Mouse (Mus musculus): ENCODE measurements around the gene Gm21988.

The Gm21988 gene

GRCm38 (mm10) chr11:70216103-70216502 is 23.5 kb downstream of the Gm21988 start:
- DNase-seq (ENCODE audit: low spot score) = no peak

DNA sequence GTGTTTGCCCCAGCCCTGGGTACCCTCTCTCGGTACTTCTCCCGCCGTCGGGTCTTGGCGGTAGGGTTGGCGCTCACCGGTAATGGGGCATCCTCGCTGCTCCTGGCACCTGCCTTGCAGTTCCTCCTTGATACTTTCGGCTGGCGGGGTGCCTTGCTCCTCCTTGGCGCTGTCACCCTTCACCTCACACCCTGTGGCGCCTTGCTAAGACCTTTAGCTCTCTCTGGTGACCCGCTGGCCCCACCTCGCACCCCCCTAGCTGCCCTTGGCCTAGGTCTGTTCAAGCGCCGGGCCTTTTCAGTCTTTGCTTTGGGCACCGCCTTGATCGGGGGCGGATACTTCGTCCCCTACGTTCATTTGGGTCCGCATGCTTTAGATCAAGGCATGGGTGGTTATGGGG is 24.3 kb downstream of the Gm21988 start:
- DNase-seq (ENCODE audit: low spot score) = no peak

DNA sequence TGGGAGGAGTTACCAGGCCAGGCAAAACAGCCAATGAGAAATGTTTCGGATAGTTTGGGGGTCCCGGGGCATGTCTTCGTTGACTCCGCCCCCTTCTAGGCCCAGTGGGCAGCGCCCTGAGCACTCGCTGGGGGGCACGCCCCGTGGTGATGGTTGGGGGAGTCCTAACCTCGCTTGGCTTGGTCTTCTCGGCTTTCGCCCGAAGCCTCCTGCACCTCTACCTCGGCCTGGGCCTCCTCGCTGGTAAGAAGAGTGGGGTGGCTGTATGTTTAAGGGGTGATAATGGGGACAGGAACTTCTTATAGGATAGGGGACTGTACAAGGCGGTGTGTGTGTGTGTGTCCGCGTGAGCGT is 24.8 kb downstream of the Gm21988 start:
- no peak for DNase-seq (ENCODE audit: low spot score)

- no peak for DNase-seq (ENCODE audit: low spot score)
Measured at GRCm38 (mm10) chr11:70214191-70214855, 25.3 kb downstream of the Gm21988 start.

- no peak for DNase-seq (ENCODE audit: low spot score)
Measured at GRCm38 (mm10) chr11:70213736-70214135, 25.9 kb downstream of the Gm21988 start.

GRCm38 (mm10) chr11:70212896-70213295 is 26.7 kb downstream of the Gm21988 start:
- DNase-seq (ENCODE audit: low spot score) = peak; percentile 75

- no peak for DNase-seq (ENCODE audit: low spot score)
Measured at GRCm38 (mm10) chr11:70212423-70212822, 27.2 kb downstream of the Gm21988 start, which contains the start of gene Slc16a11. Gene Slc16a11, plus strand, starts transcription at chr11:70212752.

DNA sequence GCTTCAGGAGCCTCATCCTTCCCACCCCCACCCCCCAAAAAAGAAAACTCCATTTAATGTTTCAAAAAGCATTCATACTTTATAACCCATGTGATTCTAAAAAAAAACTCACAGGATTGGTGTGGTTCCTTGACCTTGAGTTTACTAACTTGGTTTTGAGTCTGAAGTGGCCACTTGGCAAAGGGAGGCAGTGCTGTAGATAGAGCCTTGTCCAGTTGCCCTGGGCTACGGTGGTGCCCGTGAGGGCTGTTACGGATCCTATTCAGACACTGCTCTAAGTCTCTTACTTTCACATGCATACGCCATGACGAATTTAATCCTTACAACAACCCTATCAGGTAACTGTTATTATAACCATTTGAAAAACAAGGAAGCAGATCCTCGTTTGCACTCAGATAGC is 27.7 kb downstream of the Gm21988 start:
- DNase-seq (ENCODE audit: low spot score) = no peak

DNA sequence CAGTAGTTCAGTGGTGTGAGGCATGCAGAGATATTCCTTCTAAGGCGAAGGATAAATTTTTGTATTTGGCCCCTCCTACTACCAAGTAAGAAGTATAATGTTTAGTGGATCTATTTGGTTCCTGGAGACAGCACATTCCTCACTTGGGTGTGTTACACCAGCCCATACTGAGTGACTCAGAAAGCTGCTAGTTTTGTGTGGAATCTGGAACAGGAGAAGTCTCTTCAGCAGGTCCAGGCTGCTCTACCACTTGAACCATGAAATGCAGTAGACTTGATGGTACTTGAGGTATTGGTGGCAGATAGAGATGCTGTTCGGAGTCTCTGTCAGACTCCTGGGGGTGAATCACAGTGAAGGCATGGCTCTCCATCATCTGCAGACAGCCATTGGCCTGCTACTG is 28.9 kb downstream of the Gm21988 start:
- DNase-seq (ENCODE audit: low spot score) = no peak

DNA sequence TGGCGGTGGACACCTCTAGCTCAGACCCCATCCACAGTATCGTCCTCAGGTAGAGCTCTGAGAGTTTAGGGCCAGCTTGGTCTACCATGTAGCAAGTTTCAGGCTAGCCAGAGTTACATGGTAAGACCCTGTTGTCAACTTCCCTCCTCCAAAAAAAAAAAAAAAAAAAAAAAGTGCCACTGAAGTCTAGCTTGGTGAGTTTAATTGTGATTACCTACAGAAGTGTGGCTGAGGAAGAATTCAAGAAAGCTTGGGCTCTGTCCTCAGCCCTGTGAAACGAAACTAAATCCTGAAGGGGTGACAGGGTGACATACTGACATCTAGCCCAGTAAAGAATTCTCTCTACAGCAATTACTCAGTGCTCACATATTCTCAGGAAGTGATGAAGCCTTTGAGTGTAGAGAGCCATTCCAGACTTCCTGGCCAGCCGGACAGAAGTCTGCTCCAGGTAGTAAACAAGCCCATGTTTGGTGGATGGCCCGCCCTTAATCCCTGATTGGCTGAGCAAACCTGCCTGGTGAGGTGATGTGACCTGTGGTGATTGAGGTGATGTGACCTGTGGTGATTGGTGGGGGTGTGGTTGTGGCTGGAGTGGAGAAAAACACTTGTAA is 30.7 kb downstream of the Gm21988 start:
- no peak for DNase-seq (ENCODE audit: low spot score)

DNA sequence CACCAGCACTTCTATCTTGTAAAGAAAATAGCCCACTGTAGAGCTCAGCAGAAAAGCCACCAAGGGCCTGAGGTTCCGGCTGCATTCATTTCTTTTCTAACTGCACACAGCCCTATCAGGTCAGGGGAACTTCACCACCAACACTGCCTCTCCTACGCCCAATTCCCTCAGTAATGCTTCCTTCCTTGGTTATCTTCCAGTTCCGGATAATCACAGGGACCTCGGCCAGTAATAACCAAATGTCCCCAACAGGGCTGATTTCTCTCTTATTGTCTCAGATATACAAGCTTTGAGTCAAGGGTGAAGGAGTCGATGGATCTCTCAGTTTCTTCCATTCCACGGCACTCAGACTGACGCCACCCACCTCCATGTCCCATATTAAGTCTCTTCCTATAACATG is 32.3 kb downstream of the Gm21988 start:
- DNase-seq (ENCODE audit: low spot score) = no peak

DNA sequence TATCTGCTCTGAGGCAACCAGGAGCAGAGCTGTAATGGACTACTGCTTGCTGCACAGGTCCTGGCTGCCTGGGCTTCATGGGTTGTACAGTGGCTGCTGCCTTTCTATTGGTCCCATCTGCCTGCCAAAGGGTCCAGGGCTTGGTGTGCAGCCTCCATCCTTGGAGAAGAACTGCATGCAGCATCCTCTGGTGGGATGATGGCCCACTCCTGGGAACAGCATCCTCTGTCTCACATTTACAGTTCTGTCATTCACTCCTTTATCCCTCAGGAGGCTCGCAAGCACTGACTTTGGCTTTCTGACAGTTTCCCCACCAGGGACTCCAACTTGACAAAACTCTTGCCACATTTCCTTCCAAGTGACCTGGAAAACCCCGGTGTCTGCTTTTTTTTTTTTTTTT is 32.8 kb downstream of the Gm21988 start:
- DNase-seq (ENCODE audit: low spot score) = no peak

- DNase-seq (ENCODE audit: low spot score) = peak; percentile 90
Measured at GRCm38 (mm10) chr11:70201691-70202090, 37.9 kb downstream of the Gm21988 start.

DNA sequence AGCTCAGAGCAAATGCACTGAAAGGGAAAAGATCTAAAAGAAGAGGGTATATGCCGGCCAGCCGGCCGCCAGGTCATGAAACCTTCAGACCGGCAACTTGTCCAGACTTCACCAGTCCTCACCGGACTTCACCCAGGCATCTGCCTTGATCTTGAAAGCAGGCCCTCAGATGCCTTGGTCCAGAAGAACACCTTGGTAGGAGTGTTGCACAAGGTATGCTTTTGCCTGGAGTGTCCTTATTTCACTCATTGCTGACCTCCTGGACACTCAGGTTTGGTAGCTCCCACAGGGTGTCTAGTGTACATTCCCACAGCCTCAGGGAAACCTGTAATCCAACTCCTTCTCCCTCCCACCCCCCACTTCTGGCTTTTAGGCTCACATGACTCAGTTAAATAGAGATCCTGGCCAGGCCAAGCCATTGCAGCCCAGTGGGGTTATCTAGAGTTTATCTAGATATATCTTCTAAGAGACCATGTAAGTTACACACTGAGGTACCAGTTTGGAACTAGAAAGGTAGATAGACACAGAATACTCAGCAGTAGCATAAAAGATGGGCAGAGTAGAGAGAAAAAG is 39.5 kb downstream of the Gm21988 start:
- DNase-seq (ENCODE audit: low spot score) = no peak

DNA sequence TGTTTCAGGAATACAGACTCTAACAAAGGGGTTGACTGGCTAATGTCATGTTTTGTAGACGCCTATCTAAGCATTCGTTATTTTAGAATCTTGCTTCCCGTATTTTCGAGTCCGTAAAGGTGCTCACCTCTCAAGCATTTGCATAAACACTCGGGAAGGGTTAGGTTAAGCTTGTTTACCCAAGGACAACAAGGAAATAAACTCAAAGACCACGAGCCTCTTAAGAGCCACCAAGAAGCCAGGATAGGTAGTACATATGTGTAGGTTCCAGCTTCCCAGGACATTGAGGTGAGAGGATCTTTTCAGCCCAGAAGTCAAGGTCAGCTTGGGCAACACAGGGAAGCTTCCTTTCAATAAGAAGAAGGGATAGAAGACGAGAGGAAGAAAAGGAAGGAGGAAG is 40.5 kb downstream of the Gm21988 start:
- DNase-seq (ENCODE audit: low spot score) = no peak

GRCm38 (mm10) chr11:70198332-70198731 is 41.3 kb downstream of the Gm21988 start:
- no peak for DNase-seq (ENCODE audit: low spot score)

- DNase-seq (ENCODE audit: low spot score) = no peak
Measured at GRCm38 (mm10) chr11:70193354-70194285, 46.0 kb downstream of the Gm21988 start.

- DNase-seq (ENCODE audit: low spot score) = no peak
Measured at GRCm38 (mm10) chr11:70192157-70192556, 47.5 kb downstream of the Gm21988 start.

GRCm38 (mm10) chr11:70191188-70191587 is 48.4 kb downstream of the Gm21988 start:
- DNase-seq (ENCODE audit: low spot score) = no peak

DNA sequence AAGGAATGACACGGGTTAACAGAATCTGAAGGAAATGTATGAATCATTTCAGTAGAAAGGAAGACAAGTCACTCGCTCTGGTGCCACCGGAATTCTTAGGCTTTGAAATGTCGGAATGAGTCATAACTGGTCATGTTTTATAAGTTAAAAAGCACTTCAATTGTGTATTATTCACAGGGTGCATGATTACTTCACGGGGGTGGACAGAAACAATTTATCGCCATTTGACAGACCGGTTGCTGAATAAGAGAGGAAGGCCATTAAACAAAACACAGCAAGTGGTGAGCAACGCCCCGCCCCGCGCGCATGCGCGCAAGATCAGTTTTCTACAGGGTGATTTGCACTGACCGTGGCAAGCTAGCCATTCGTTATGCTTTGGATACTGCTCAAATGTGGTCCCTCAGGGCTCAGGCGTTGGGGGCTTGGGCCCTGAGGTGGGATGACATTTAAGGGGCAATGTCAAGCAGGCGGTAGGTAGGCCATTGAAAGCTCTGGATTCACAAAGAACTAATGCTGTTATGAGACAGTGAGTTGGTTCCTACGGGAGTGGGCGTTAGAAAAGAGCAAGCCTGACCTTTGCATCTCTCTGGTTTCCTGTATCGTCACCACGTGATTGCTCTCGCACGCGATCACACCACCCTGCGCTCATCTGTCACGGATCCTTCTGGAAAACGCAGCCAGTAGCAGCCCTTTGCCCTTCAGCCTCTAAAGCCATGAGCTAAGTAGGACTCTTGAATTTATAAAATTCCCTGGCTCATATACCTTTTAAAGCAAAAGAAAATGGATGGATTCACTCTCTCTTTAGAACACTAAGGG is 50.1 kb downstream of the Gm21988 start:
- no peak for DNase-seq (ENCODE audit: low spot score)
